Mouse (Mus musculus) testis, adult 2 months (tissue): ENCODE measurements around the gene Dyrk3.

Experiments used
- CTCF ChIP-seq: fragments of 200-500 bp; IDR thresholded peaks from 2 replicates; pipeline ENCODE4 v1.5.1; 2012; ENCODE audit warnings: low read depth, mild to moderate bottlenecking, inconsistent platforms, low read length, moderate library complexity; ENCODE audit not compliant: control insufficient read depth, insufficient read depth, insufficient replicate concordance
- POLR2A ChIP-seq: fragments of 200-500 bp; IDR thresholded peaks from 2 replicates; pipeline ENCODE4 v1.6.1; 2012; ENCODE audit warnings: low read depth, mild to moderate bottlenecking, inconsistent platforms, low read length, moderate library complexity; ENCODE audit not compliant: control insufficient read depth

GRCm38 (mm10) chr1:131180386-131180785 lies 42.2 kb upstream of the Dyrk3 start:
- no peak for TF ChIP-seq CTCF
- no peak for TF ChIP-seq POLR2A
